Mouse (Mus musculus): ENCODE measurements at regions not wholly inside any gene's neighbourhood (a gene's known extent, or its start where the extent isn't known, plus 50 kb on each side); places are given as distances from the start of the nearest gene placed in this dataset.
A peak's percentile ranks its signal among the peaks of the same experiment; 100 is the strongest.

- no peak overlapping the region for H3K4me3 ChIP-seq (ENCODE audit: low read depth, low read length)
- DNase-seq (ENCODE audit: low spot score) (no peak), ATAC-seq (ENCODE audit: low FRiP score, low TSS enrichment) (peak; percentile 47; the same call in 1 of the 2 replicates)
- no peak overlapping the region for H3K9ac ChIP-seq (ENCODE audit: low read length)
- H3K27ac ChIP-seq (replicated peaks), result no peak overlapping the region
- WGBS, result 46% methylated on average over 2 of the region's 2 CpGs
- H3K27me3 ChIP-seq (ENCODE audit: control insufficient read depth, insufficient read depth, low read length), result no peaks in the 10 kb centered on the region
- H3K36me3 ChIP-seq (ENCODE audit: control insufficient read depth, insufficient read depth, low read length), result no peaks in the 10 kb centered on the region
- H3K9me3 ChIP-seq (ENCODE audit: control insufficient read depth, low read length), result no peaks in the 10 kb centered on the region
- no peak overlapping the region for H3K4me2 ChIP-seq (replicated peaks; ENCODE audit: low read depth)
- no peaks in the 10 kb centered on the region for H3K4me1 ChIP-seq (replicated peaks; ENCODE audit: control insufficient read depth, insufficient read depth)
- TF ChIP-seq CTCF (IDR thresholded peaks at IDR 0.05; ENCODE audit: low read depth) (no peak), EP300 (optimal IDR thresholded peaks at IDR 0.05) (no peak)
Measured at GRCm38 (mm10) chr1:76167486-76167885, 621.4 kb downstream of the Slc4a3 start.

- WGBS, result 76% methylated on average over 3 of the region's 3 CpGs
- DNase-seq (ENCODE audit: low spot score) (no peak), ATAC-seq (ENCODE audit: low FRiP score, low TSS enrichment) (no peak)
- no peak for TF ChIP-seq CTCF (IDR thresholded peaks at IDR 0.05; ENCODE audit: low read depth)
- TF ChIP-seq EP300 (optimal IDR thresholded peaks at IDR 0.05), result no peak
- H3K9me3 ChIP-seq (ENCODE audit: control insufficient read depth, low read length), result no peaks in the 10 kb centered on the region
- no peaks in the 10 kb centered on the region for H3K27me3 ChIP-seq (ENCODE audit: control insufficient read depth, insufficient read depth, low read length)
- H3K36me3 ChIP-seq (ENCODE audit: control insufficient read depth, insufficient read depth, low read length), result no peaks in the 10 kb centered on the region
- no peaks in the 10 kb centered on the region for H3K4me1 ChIP-seq (replicated peaks; ENCODE audit: control insufficient read depth, insufficient read depth)
- no peak overlapping the region for H3K9ac ChIP-seq (ENCODE audit: low read length)
- no peak overlapping the region for H3K4me2 ChIP-seq (replicated peaks; ENCODE audit: low read depth)
- H3K27ac ChIP-seq (replicated peaks), result no peak overlapping the region
- no peak overlapping the region for H3K4me3 ChIP-seq (ENCODE audit: low read depth, low read length)
Measured at GRCm38 (mm10) chr1:76181181-76181580, 635.1 kb downstream of the Slc4a3 start.

DNA sequence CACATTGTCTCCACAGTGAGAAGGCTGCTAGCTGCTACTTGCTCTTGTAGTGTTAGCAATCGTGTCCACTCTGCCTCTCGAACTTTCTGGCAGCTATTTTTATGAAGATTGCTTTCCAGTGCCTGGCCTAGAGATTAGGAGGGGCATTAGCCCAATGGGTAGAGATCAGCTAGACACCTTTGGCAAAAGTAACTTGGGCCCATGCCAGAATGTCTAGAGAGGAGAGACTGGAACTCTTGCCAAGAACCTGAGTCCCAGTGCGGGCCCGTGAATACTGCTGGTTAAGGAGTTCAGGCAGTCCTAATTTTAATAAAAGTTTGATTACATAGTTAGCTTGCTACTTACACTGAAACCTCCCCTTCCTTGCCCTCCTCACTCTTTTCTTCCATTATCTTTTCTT lies 648.8 kb downstream of the Slc4a3 start:
- Histone ChIP-seq H3K9ac (ENCODE audit: low read length) (no peak overlapping the region), H3K4me3 (ENCODE audit: low read depth, low read length) (no peak overlapping the region), H3K36me3 (ENCODE audit: control insufficient read depth, insufficient read depth, low read length) (no peaks in the 10 kb centered on the region), H3K9me3 (ENCODE audit: control insufficient read depth, low read length) (no peaks in the 10 kb centered on the region), H3K4me2 (replicated peaks; ENCODE audit: low read depth) (no peak overlapping the region), H3K27ac (replicated peaks) (no peak overlapping the region), H3K4me1 (replicated peaks; ENCODE audit: control insufficient read depth, insufficient read depth) (no peaks in the 10 kb centered on the region), H3K27me3 (ENCODE audit: control insufficient read depth, insufficient read depth, low read length) (no peaks in the 10 kb centered on the region)
- DNase-seq (ENCODE audit: low spot score) (no peak), ATAC-seq (ENCODE audit: low FRiP score, low TSS enrichment) (no peak)
- 65% methylated on average over 4 of the region's 4 CpGs for WGBS
- no peak for TF ChIP-seq EP300 (optimal IDR thresholded peaks at IDR 0.05)
- no peak for TF ChIP-seq CTCF (IDR thresholded peaks at IDR 0.05; ENCODE audit: low read depth)

GRCm38 (mm10) chr1:76197651-76198050 lies 651.6 kb downstream of the Slc4a3 start:
- no peaks in the 10 kb centered on the region for H3K4me1 ChIP-seq (replicated peaks; ENCODE audit: control insufficient read depth, insufficient read depth)
- no peaks in the 10 kb centered on the region for H3K36me3 ChIP-seq (ENCODE audit: control insufficient read depth, insufficient read depth, low read length)
- H3K4me2 ChIP-seq (replicated peaks; ENCODE audit: low read depth), result no peak overlapping the region
- DNase-seq (ENCODE audit: low spot score) (no peak), ATAC-seq (ENCODE audit: low FRiP score, low TSS enrichment) (no peak)
- no peaks in the 10 kb centered on the region for H3K9me3 ChIP-seq (ENCODE audit: control insufficient read depth, low read length)
- TF ChIP-seq EP300 (optimal IDR thresholded peaks at IDR 0.05), result no peak
- TF ChIP-seq CTCF (IDR thresholded peaks at IDR 0.05; ENCODE audit: low read depth), result no peak
- no peak overlapping the region for H3K27ac ChIP-seq (replicated peaks)
- H3K4me3 ChIP-seq (ENCODE audit: low read depth, low read length), result no peak overlapping the region
- no peak overlapping the region for H3K9ac ChIP-seq (ENCODE audit: low read length)
- 78% methylated on average over 3 of the region's 3 CpGs for WGBS
- no peaks in the 10 kb centered on the region for H3K27me3 ChIP-seq (ENCODE audit: control insufficient read depth, insufficient read depth, low read length)

GRCm38 (mm10) chr1:76200906-76201305 lies 654.8 kb downstream of the Slc4a3 start:
- no peak for TF ChIP-seq EP300 (optimal IDR thresholded peaks at IDR 0.05)
- TF ChIP-seq CTCF (IDR thresholded peaks at IDR 0.05; ENCODE audit: low read depth), result no peak
- no peaks in the 10 kb centered on the region for H3K36me3 ChIP-seq (ENCODE audit: control insufficient read depth, insufficient read depth, low read length)
- DNase-seq (ENCODE audit: low spot score) (no peak), ATAC-seq (ENCODE audit: low FRiP score, low TSS enrichment) (no peak)
- no peak overlapping the region for H3K4me3 ChIP-seq (ENCODE audit: low read depth, low read length)
- no peak overlapping the region for H3K4me2 ChIP-seq (replicated peaks; ENCODE audit: low read depth)
- H3K27me3 ChIP-seq (ENCODE audit: control insufficient read depth, insufficient read depth, low read length), result no peaks in the 10 kb centered on the region
- H3K27ac ChIP-seq (replicated peaks), result no peak overlapping the region
- 48% methylated on average over 3 of the region's 3 CpGs for WGBS
- H3K9ac ChIP-seq (ENCODE audit: low read length), result no peak overlapping the region
- H3K4me1 ChIP-seq (replicated peaks; ENCODE audit: control insufficient read depth, insufficient read depth), result no peaks in the 10 kb centered on the region
- no peaks in the 10 kb centered on the region for H3K9me3 ChIP-seq (ENCODE audit: control insufficient read depth, low read length)

DNA sequence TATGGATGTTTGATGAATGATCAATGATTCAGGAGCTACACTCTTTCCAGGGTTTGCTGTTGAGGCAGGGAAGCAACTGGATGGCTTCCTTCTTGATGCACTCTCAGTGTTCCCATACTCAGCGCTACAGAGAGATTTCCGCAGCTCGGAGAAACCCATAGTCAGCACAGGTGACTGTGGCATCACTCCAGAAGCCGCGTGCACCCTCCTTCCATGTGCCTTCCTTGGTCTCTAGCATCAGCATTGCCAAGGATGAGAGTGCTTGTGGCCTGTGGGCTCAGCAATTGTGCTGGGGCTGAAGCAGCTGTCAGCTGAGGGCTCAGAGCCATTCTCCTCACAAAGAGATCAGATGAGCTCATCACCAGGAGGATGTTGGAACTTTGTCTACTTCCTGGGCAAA lies 666.4 kb downstream of the Slc4a3 start:
- DNase-seq (ENCODE audit: low spot score) (no peak), ATAC-seq (ENCODE audit: low FRiP score, low TSS enrichment) (no peak)
- H3K9me3 ChIP-seq (ENCODE audit: control insufficient read depth, low read length), result no peaks in the 10 kb centered on the region
- no peak overlapping the region for H3K9ac ChIP-seq (ENCODE audit: low read length)
- no peak overlapping the region for H3K27ac ChIP-seq (replicated peaks)
- no peaks in the 10 kb centered on the region for H3K4me1 ChIP-seq (replicated peaks; ENCODE audit: control insufficient read depth, insufficient read depth)
- WGBS, result 95% methylated on average over 5 of the region's 5 CpGs
- no peaks in the 10 kb centered on the region for H3K36me3 ChIP-seq (ENCODE audit: control insufficient read depth, insufficient read depth, low read length)
- H3K4me2 ChIP-seq (replicated peaks; ENCODE audit: low read depth), result no peak overlapping the region
- no peaks in the 10 kb centered on the region for H3K27me3 ChIP-seq (ENCODE audit: control insufficient read depth, insufficient read depth, low read length)
- no peak overlapping the region for H3K4me3 ChIP-seq (ENCODE audit: low read depth, low read length)
- no peak for TF ChIP-seq EP300 (optimal IDR thresholded peaks at IDR 0.05)

All from stomach, postnatal 0 days (tissue).